ENCODE assay signal across 9 mouse cellular contexts in the genomic region with DNA sequence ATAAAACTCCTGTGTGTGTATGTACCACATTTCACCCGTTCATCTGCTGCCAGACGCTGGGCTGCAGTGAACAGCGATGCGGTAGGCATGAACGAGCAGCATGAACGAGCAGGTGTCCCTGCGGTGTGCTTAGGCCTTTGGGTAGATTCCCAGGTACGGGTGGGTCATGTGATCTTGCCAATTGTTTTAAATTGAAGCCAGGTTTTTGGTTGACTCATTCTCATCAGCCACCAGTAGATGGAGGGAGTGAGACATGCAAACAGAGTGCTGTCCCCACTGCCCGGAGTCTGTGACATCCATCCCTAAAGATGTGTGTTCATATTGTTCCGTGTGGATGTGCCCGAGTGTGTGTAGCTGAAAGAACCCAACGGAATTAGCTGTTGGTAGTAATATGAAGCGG.
DNase-seq lines count a peak whose midpoint lies in the region; ATAC-seq and TF ChIP-seq lines count a peak whose summit lies in the region.
"Had no signal": no experiment of that assay in that cellular context is flagged by ENCODE, and none has a peak within 500 bp of the region (broad histone marks: within the 10 kb centered on the region; RNA-seq: fewer than 3 reads in every experiment).

No protein-coding gene starts in this region.

- no peaks in the 10 kb centered on the region for H3K36me3 ChIP-seq in liver, adult 2 months (ENCODE audit: control insufficient read depth, insufficient read depth, low read length)
- H3K36me3 ChIP-seq in liver, embryonic 12.5 days: no peaks in the 10 kb centered on the region
- no peaks in the 10 kb centered on the region for H3K36me3 ChIP-seq in forebrain, embryonic 14.5 days (ENCODE audit: control insufficient read depth, insufficient read depth, low read length)
- H3K36me3 ChIP-seq in thymus, adult 2 months (ENCODE audit: control insufficient read depth, insufficient read depth, low read length): no peaks in the 10 kb centered on the region
- H3K36me3 ChIP-seq: liver, embryonic 13.5 days had no signal

- H3K4me1 ChIP-seq in liver, adult 2 months (ENCODE audit: control insufficient read depth, insufficient read depth, low read length): no peaks in the 10 kb centered on the region
- H3K4me1 ChIP-seq in liver, embryonic 12.5 days: peaks cover 13% of the 10 kb centered on the region; the same call in 1 of the 2 replicates
- H3K4me1 ChIP-seq in forebrain, embryonic 14.5 days (ENCODE audit: control insufficient read depth, insufficient read depth, low read length): peaks cover 6% of the 10 kb centered on the region; the same call in 1 of the 2 replicates
- no peaks in the 10 kb centered on the region for H3K4me1 ChIP-seq in thymus, adult 2 months (replicated peaks; ENCODE audit: control insufficient read depth, insufficient read depth, low read length)

- TF ChIP-seq CTCF in liver, adult 2 months (IDR thresholded peaks at IDR 0.05; ENCODE audit: low read depth, low read length): peak; percentile 57
- TF ChIP-seq CTCF in thymus, adult 2 months (IDR thresholded peaks at IDR 0.05; ENCODE audit: borderline replicate concordance, control insufficient read depth, extremely low read depth, insufficient read depth, low read length, poor library complexity): no peak

- no peak overlapping the region for H3K9ac ChIP-seq in liver, adult 2 months (ENCODE audit: low read depth, low read length)
- no peak overlapping the region for H3K9ac ChIP-seq in liver, embryonic 12.5 days
- no peak overlapping the region for H3K9ac ChIP-seq in forebrain, embryonic 14.5 days (ENCODE audit: low read length)
- H3K9ac ChIP-seq: liver, embryonic 13.5 days had no signal

- ATAC-seq in liver, embryonic 12.5 days: no peak
- ATAC-seq in forebrain, embryonic 14.5 days: peak; percentile 43; the same call in 1 of the 2 replicates

- no peak overlapping the region for H3K4me3 ChIP-seq in liver, adult 2 months (ENCODE audit: insufficient read depth, low read depth, low read length)
- no peak overlapping the region for H3K4me3 ChIP-seq in liver, embryonic 12.5 days
- no peak overlapping the region for H3K4me3 ChIP-seq in forebrain, embryonic 14.5 days (ENCODE audit: low read depth, low read length)
- H3K4me3 ChIP-seq in thymus, adult 2 months (ENCODE audit: control insufficient read depth, insufficient read depth, low read length): no peak overlapping the region
- H3K4me3 ChIP-seq: liver, embryonic 13.5 days had no signal

- peaks cover 32% of the 10 kb centered on the region for H3K79me2 ChIP-seq in liver, adult 2 months (ENCODE audit: control insufficient read depth, insufficient read depth, low read length)

- TF ChIP-seq POLR2A in liver, adult 2 months (IDR thresholded peaks at IDR 0.05; ENCODE audit: extremely low read depth, insufficient read depth, low read length): no peak
- no peak for TF ChIP-seq POLR2A in thymus, adult 2 months (IDR thresholded peaks at IDR 0.05; ENCODE audit: control insufficient read depth, extremely low read depth, insufficient read depth, low read length, poor library complexity)

- H3K27ac ChIP-seq in liver, adult 2 months (replicated peaks; ENCODE audit: insufficient read depth, low read depth, low read length): no peak overlapping the region
- no peak overlapping the region for H3K27ac ChIP-seq in liver, embryonic 12.5 days
- H3K27ac ChIP-seq in forebrain, embryonic 14.5 days (ENCODE audit: low read depth, low read length): no peak overlapping the region
- H3K27ac ChIP-seq in thymus, adult 2 months (ENCODE audit: control insufficient read depth, insufficient read depth, low read length): no peak overlapping the region
- H3K27ac ChIP-seq: liver, embryonic 13.5 days had no signal

- WGBS in liver, adult 2 months: 28% methylated on average over 13 of the region's 13 CpGs
- 53% methylated on average over 13 of the region's 13 CpGs for WGBS in liver, embryonic 12.5 days (ENCODE audit: insufficient replicate concordance)
- 32% methylated on average over 13 of the region's 13 CpGs for WGBS in forebrain, embryonic 14.5 days
- WGBS in thymus, adult 2 months: 38% methylated on average over 13 of the region's 13 CpGs

- DNase-seq in liver, adult 2 months (ENCODE audit: extremely low read depth, low read depth, low spot score): peak; percentile 76
- peak; percentile 69 for DNase-seq in adrenal gland, postnatal 14 days
- peak; percentile 77 for DNase-seq in forebrain, embryonic 14.5 days (ENCODE audit: low spot score)
- peak; percentile 83 for DNase-seq in kidney, adult 9 months
- DNase-seq in lung, adult 18-20 months: peak; percentile 37 to 63
- peak; percentile 25 to 38 for DNase-seq in right cerebral cortex, postnatal 36 days (ENCODE audit: low spot score in 2 of 2)
- no peak for DNase-seq in thymus, adult 2 months
- DNase-seq: liver, embryonic 13.5 days had no signal

- H3K4me2 ChIP-seq in liver, embryonic 12.5 days: no peak overlapping the region
- no peak overlapping the region for H3K4me2 ChIP-seq in forebrain, embryonic 14.5 days (ENCODE audit: low read length)
- H3K4me2 ChIP-seq: liver, embryonic 13.5 days had no signal

- H3K27me3 ChIP-seq in liver, adult 2 months (ENCODE audit: control insufficient read depth, insufficient read depth, low read length): no peaks in the 10 kb centered on the region
- H3K27me3 ChIP-seq in liver, embryonic 12.5 days (replicated peaks): no peaks in the 10 kb centered on the region
- H3K27me3 ChIP-seq in forebrain, embryonic 14.5 days (replicated peaks; ENCODE audit: control insufficient read depth, insufficient read depth, low read length): no peaks in the 10 kb centered on the region
- H3K27me3 ChIP-seq in thymus, adult 2 months (ENCODE audit: control insufficient read depth, insufficient read depth, low read length): no peaks in the 10 kb centered on the region
- H3K27me3 ChIP-seq: liver, embryonic 13.5 days had no signal

- H3K9me3 ChIP-seq in liver, embryonic 12.5 days (replicated peaks): no peaks in the 10 kb centered on the region
- no peaks in the 10 kb centered on the region for H3K9me3 ChIP-seq in forebrain, embryonic 14.5 days (replicated peaks; ENCODE audit: control insufficient read depth, low read length)
- H3K9me3 ChIP-seq: liver, embryonic 13.5 days had no signal
